Mouse (Mus musculus) neural tube, embryonic 14.5 days (tissue): ENCODE results near the gene E130308A19Rik. TPM values are rescaled to one million over a fixed set of nuclear protein-coding genes. Genes with fewer than 3 reads are reported as not detected.

Source experiments
- ATAC-seq: fragments of 200-750 bp; cut with Nextera tagmentation; 2 replicates; pipeline ENCODE4 v1.8.0; 2017; ENCODE audit warnings: low read depth, mild to moderate bottlenecking, moderate TSS enrichment, moderate library complexity
- H3K27ac ChIP-seq: fragments of 300-500 bp; sonication (generic); 2 replicates; pipeline ENCODE4 v1.5.1; 2014; ENCODE audit warnings: low read depth, mild to moderate bottlenecking, control low read depth, low read length, moderate library complexity, mixed read lengths
- H3K27me3 ChIP-seq: fragments of 300-500 bp; sonication (generic); 2 replicates; pipeline ENCODE4 v1.6.1; 2014; ENCODE audit warnings: low read length; ENCODE audit not compliant: control insufficient read depth, insufficient read depth
- H3K36me3 ChIP-seq: fragments of 300-500 bp; sonication (generic); 2 replicates; pipeline ENCODE4 v1.6.1; 2014; ENCODE audit warnings: low read length, mixed read lengths; ENCODE audit not compliant: control insufficient read depth, insufficient read depth
- H3K4me1 ChIP-seq: fragments of 300-500 bp; sonication (generic); 2 replicates; pipeline ENCODE4 v1.6.1; 2014; ENCODE audit warnings: low read length; ENCODE audit not compliant: control insufficient read depth, insufficient read depth
- H3K4me2 ChIP-seq: fragments of 300-500 bp; sonication (generic); 2 replicates; pipeline ENCODE4 v1.6.1; 2014; ENCODE audit warnings: mild to moderate bottlenecking, low read depth, low read length, control low read depth
- H3K4me3 ChIP-seq: fragments of 300-500 bp; sonication (generic); 2 replicates; pipeline ENCODE4 v1.5.1; 2014; ENCODE audit warnings: low read depth, low read length, control low read depth, mixed read lengths
- H3K9ac ChIP-seq: fragments of 300-500 bp; sonication (generic); replicated peaks from 2 replicates; pipeline ENCODE4 v1.6.1; 2014; ENCODE audit warnings: low read depth, mild to moderate bottlenecking, control low read depth, low read length, mixed read lengths
- H3K9me3 ChIP-seq: fragments of 300-500 bp; sonication (generic); 2 replicates; pipeline ENCODE4 v1.6.1; 2016; ENCODE audit warnings: low read length; ENCODE audit not compliant: control insufficient read depth
- WGBS: fragments of 180-500 bp; shearing (Covaris S2); extraction: QIAGEN DNeasy Blood & Tissue Kit; methylation state at CpG from one replicate; pipeline ENCODE4 v1.1.7; 2014; 5-methylcytosine and 5-hydroxymethylcytosine counted together
- polyA plus RNA-seq: library from polyadenylated mRNA; unstranded; fragments of >200 nt; fragmentation: Nextera tagmentation; extraction: Ambion mirVana; gene quantifications from 2 replicates; pipeline ENCODE4 v1.2.1, GENCODE M21; 2014

The E130308A19Rik gene
- polyA plus RNA-seq, 1 experiment from 2014 or later = 59.8 TPM

DNA sequence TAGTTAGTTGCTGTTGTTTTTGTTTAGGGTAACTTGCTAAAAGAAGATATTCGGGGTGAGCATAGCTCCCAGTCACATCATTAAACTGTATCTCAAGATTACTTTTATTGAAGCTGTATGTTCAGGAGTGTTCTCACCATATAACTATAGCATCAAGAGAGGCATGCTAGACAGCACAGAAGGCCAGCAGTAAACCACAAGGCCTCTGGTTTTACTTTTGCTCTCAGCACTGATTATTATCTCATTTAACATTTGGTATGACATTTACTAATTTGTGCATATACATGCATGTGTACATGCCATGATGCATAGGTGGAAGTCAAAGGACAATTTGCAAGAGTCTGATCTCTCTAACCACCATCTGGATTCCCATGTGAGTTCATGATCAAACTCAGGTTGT lies 43.1 kb downstream of the E130308A19Rik start:
- no peaks in the 10 kb centered on the region for H3K27me3 ChIP-seq
- whole genome bisulfite sequencing = 94% methylated on average over 1 of the region's 1 CpGs
- no peak overlapping the region for H3K4me2 ChIP-seq
- no peak overlapping the region for H3K27ac ChIP-seq
- H3K9me3 ChIP-seq = no peaks in the 10 kb centered on the region
- H3K4me1 ChIP-seq = no peaks in the 10 kb centered on the region
- ATAC-seq = no peak
- H3K4me3 ChIP-seq = no peak overlapping the region
- no peak overlapping the region for H3K9ac ChIP-seq
- H3K36me3 ChIP-seq = no peaks in the 10 kb centered on the region

DNA sequence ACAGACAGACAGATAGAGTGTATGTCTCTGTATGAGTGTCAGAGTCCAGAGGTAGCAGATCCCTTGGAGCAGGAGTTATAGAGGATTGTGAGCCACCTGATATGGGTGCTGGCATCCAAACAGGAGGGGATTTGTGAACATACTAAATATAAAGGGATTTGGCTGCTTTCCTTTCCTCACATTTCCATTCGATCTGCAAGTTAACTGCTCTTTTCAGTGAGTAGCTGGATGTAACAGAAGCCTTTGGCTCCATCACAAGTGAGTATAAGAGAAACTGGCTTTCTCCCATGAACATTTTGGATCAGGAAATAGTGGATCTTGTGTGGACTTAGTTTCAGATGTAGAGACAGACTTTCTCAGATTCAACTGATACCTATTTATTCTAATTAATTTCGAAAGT lies 44.0 kb downstream of the E130308A19Rik start:
- no peak overlapping the region for H3K27ac ChIP-seq
- no peak overlapping the region for H3K4me2 ChIP-seq
- H3K36me3 ChIP-seq = no peaks in the 10 kb centered on the region
- no peaks in the 10 kb centered on the region for H3K9me3 ChIP-seq
- 82% methylated on average over 2 of the region's 2 CpGs for WGBS
- H3K4me3 ChIP-seq = no peak overlapping the region
- H3K27me3 ChIP-seq = no peaks in the 10 kb centered on the region
- no peak for ATAC-seq
- no peak overlapping the region for H3K9ac ChIP-seq
- no peaks in the 10 kb centered on the region for H3K4me1 ChIP-seq

DNA sequence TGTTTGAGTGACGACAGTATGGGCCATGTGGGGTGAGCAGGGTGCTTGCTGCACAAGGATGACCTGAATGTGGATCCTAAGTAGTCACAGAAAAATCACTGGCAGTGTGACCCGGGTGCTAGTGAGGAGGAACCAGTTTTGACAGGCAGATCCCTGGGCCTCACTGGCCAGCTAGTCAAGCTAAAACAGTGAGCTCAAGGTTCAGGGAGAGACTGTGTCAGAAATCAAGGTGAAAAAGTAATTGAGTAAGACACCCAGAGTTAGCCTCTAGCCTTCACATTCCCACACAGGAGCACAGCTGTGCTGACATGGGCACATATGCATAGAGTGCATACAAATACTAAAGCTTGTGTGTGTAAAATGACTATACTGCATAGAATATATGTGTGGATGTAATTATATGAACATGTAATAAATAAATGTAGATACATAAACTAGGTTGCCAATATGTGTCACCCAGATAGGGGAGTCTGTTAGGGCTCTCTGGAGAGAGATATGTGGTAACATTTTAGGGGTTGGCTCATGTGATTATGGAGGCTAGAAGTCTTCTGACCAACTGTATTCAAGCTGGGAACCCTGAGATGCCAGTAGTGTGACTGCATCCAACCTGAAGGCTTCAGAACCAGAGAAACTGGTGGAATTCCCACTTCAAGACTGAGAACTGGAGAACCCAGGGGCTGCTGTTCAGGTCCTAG lies 47.6 kb downstream of the E130308A19Rik start:
- Histone ChIP-seq H3K4me3 (no peak overlapping the region), H3K36me3 (no peaks in the 10 kb centered on the region), H3K27ac (no peak overlapping the region), H3K27me3 (no peaks in the 10 kb centered on the region), H3K9ac (no peak overlapping the region), H3K4me1 (no peaks in the 10 kb centered on the region), H3K4me2 (no peak overlapping the region), H3K9me3 (no peaks in the 10 kb centered on the region)
- WGBS = 90% methylated on average over 2 of the region's 2 CpGs
- no peak for ATAC-seq

DNA sequence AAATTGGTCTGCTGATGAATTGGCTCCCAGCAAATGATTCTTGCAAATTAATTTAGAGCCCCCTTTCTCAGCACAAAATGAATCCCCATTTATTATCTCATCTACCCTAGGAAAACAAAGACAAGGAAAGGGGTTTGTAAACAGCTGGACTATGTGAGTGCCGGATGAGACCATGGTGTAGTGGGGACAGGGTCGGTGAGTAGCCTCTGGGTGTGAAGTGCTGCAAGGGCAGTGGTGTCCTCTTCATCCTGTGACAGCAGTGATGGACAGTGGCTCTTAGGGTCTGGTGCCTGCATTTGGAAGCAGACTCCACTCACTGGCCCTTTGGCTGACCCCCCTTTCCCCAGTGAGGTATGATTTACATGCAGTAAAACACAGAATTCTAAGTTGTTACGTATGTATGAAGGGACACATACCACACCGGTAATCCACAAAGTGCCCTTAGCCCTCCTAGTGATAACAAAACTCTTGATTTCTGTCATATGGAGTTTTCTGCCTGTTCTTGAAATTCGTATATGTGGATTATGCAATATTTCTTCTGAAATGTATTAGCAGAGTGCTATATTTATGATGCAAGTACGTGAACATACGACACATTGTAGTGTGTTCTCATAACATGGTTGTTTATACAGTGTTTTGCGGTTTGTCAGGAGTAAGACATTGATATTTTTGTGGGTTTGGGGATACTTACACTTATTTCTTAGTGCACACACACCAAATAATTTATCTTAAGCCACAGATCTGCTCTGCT lies 49.1 kb downstream of the E130308A19Rik start:
- H3K4me2 ChIP-seq = no peak overlapping the region
- ATAC-seq = no peak
- no peak overlapping the region for H3K4me3 ChIP-seq
- no peaks in the 10 kb centered on the region for H3K27me3 ChIP-seq
- no peaks in the 10 kb centered on the region for H3K4me1 ChIP-seq
- no peaks in the 10 kb centered on the region for H3K36me3 ChIP-seq
- 63% methylated on average over 8 of the region's 8 CpGs for WGBS
- no peaks in the 10 kb centered on the region for H3K9me3 ChIP-seq
- H3K9ac ChIP-seq = no peak overlapping the region
- H3K27ac ChIP-seq = no peak overlapping the region

DNA sequence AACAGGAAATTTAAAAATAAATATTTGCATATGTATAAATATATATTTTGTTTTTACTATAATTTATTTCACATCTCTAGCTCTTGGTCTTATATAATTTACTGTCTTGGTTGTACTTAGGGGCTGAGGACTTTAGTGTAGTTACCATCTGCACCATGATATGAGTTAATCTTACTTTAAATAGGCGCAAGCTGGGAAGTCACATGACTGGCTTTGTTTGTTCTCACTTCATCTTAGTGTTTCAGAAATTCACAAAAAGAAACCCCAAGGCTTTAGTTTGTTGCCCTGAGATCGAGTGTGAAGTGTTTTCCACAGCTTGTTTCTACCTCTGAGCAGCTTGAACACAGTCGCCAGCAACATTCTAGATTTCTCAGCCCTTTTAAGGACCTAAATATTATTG lies 49.7 kb downstream of the E130308A19Rik start:
- 57% methylated on average over 3 of the region's 3 CpGs for WGBS
- Histone ChIP-seq H3K4me2 (no peak overlapping the region), H3K27ac (no peak overlapping the region), H3K27me3 (no peaks in the 10 kb centered on the region), H3K9ac (no peak overlapping the region), H3K36me3 (no peaks in the 10 kb centered on the region), H3K9me3 (no peaks in the 10 kb centered on the region), H3K4me1 (no peaks in the 10 kb centered on the region), H3K4me3 (no peak overlapping the region)
- ATAC-seq = no peak

DNA sequence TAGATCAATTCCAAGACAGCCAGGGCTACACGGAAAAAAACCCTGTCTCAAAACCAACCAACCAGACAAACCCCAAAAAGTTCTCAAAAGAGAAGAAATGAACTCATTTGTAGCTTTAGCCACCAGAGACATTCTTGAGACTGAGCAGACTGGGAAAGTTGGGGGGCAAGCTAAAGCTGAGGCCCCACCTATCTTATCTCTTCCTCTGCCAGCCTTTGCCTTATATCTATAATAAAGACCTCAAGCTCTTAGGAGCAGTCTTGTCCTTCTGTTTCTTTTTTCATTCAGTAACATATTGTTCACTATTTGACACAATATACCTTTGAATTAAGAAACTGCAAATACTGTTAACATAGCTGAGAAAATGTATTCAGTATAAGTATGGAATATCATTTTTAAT lies 55.4 kb downstream of the E130308A19Rik start:
- Histone ChIP-seq H3K36me3 (no peaks in the 10 kb centered on the region), H3K9me3 (no peaks in the 10 kb centered on the region), H3K9ac (no peak overlapping the region), H3K4me3 (no peak overlapping the region), H3K27ac (no peak overlapping the region), H3K4me2 (no peak overlapping the region), H3K4me1 (no peaks in the 10 kb centered on the region), H3K27me3 (no peaks in the 10 kb centered on the region)
- 82% methylated on average over 1 of the region's 1 CpGs for WGBS
- ATAC-seq = no peak

DNA sequence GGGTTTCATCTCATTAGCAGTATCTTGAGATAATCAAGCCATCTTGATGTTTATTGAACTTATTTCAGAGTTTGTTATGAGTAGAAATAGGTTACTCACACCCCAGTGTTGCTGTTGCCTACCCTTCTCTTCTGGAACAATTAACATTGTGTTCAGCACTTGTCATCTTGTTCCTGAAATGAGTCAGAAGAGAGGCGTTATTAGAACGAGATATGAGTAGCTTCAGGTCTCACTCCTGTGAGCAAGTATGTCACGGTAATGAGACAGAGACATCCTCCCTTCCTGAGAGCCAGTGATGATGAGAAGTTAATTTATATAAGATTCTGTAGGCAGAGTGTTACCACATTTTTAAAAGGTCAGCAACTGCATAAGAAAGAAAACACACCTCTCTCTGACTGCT lies 56.5 kb downstream of the E130308A19Rik start:
- H3K4me1 ChIP-seq = no peaks in the 10 kb centered on the region
- no peak overlapping the region for H3K4me3 ChIP-seq
- no peak overlapping the region for H3K9ac ChIP-seq
- no peak overlapping the region for H3K27ac ChIP-seq
- H3K36me3 ChIP-seq = no peaks in the 10 kb centered on the region
- ATAC-seq = no peak
- 76% methylated on average over 3 of the region's 3 CpGs for WGBS
- H3K4me2 ChIP-seq = no peak overlapping the region
- no peaks in the 10 kb centered on the region for H3K9me3 ChIP-seq
- no peaks in the 10 kb centered on the region for H3K27me3 ChIP-seq

DNA sequence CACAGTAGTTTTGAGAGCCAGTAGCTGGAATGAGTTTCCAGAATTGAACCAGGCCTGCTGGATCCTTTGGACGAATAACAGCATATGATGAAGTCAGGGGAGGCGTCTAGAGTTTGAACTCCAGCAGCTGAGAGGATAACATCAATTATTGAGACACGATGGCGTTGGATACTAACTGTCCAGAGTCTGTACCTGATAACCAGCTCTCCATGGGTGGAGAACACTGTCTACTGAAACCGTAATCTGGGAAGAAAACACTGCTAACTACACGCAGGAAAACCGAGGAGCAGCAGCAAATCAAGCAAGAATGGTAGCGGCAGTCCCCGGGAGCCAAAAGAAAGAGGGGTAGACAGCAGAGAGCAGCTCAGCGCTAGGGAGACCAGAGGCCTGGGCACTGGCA lies 56.9 kb downstream of the E130308A19Rik start:
- Histone ChIP-seq H3K9me3 (no peaks in the 10 kb centered on the region), H3K4me3 (no peak overlapping the region), H3K27ac (no peak overlapping the region), H3K36me3 (no peaks in the 10 kb centered on the region), H3K9ac (0 out of 2 replicates have a peak overlapping the region, but pooled peaks have one; percentile 11), H3K27me3 (no peaks in the 10 kb centered on the region), H3K4me1 (no peaks in the 10 kb centered on the region), H3K4me2 (no peak overlapping the region)
- ATAC-seq = no peak
- 68% methylated on average over 10 of the region's 10 CpGs for WGBS

DNA sequence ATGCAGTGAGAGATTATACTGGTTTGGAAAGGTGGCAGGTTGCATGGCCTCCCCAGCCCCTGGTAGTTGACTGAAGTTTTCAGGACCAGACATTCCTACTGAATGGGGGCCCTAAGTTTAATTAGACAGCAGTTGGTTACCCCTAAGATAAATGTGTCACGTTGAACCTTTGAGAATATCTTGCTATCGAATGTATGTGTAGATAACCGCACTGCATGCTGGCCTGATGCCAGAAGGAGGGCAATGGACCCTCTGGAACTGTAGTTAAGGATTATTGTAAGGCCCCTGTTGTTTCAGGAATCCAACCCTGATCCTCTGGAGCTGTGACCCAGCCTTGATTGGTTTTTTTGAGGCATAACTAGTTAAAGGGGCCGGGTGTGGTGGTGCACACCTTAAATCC lies 58.3 kb downstream of the E130308A19Rik start:
- no peaks in the 10 kb centered on the region for H3K9me3 ChIP-seq
- no peak overlapping the region for H3K27ac ChIP-seq
- H3K36me3 ChIP-seq = no peaks in the 10 kb centered on the region
- 63% methylated on average over 4 of the region's 4 CpGs for WGBS
- ATAC-seq = no peak
- no peak overlapping the region for H3K4me3 ChIP-seq
- H3K27me3 ChIP-seq = no peaks in the 10 kb centered on the region
- H3K4me2 ChIP-seq = no peak overlapping the region
- H3K9ac ChIP-seq = no peak overlapping the region
- H3K4me1 ChIP-seq = no peaks in the 10 kb centered on the region
